Mouse (Mus musculus): Measurements from ENCODE around the gene Zscan26.
"Not testable (repeated sequence)": the region's sequence is repeated elsewhere in the genome, so short reads cannot be mapped to it uniquely, and the experiment has no call there.

DNA sequence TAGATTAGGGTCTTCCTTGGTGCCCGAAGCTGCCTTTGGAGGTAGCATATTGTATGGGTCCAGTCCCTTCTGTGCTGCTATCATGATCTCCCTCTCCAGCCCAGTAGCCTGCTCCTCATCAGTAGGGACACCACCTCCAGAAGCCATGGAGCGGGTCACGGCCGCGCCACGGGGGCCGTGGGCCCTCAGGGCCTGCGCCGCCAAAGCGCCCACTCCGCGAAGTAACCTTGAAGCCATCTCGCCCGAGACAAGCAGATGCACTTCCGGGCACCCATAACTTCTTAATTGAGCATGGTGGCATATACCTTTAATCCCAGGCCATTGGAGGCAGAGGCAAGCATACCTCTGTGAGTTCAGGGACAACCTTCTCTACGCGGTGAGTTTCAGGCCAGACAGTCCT lies 47.7 kb upstream of the Zscan26 start, which contains the start of gene Gm11273:
- not testable (repeated sequence) for TF ChIP-seq CTCF (conservative IDR thresholded peaks at IDR 0.05 in 1 of 2, IDR thresholded peaks at IDR 0.05 in 1 of 2; ENCODE audit: low read depth in 2 of 2, low read length in 2 of 2); MAFK (IDR thresholded peaks at IDR 0.05; ENCODE audit: insufficient replicate concordance, low read length); EP300 (IDR thresholded peaks at IDR 0.05; ENCODE audit: low read length); MYC (IDR thresholded peaks at IDR 0.05; ENCODE audit: low read depth, low read length); TBP (conservative IDR thresholded peaks at IDR 0.05; ENCODE audit: low read depth, low read length); NRF1 (IDR thresholded peaks at IDR 0.05; ENCODE audit: low read depth, low read length); USF1 (IDR thresholded peaks at IDR 0.05; ENCODE audit: low read depth, low read length)
